Mouse (Mus musculus): ENCODE results near the gene Ssh1.

DNA sequence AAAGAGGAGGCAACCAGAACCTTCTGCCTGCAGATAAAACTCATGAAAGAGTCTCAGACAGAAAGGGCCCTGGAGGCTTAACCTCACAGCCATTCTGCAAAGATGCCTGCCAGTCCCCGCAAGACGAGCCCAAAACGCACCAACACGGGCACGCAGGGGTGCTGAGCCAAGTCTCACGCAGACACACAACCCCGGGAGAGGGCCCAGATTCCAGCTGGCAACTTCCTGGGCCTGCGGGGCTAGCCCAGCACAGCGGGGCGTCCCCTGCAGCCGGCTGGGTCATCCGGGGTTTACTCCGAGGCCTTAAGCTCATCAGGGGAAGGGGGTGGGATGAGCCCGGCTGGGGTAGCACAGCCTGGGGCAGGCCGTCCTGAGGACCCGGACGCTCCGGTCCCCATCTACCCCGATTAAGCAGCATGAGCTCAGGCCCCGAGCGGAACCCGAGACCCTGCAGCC is 635 bp downstream of the Ssh1 start:
- TF ChIP-seq GATA1 (IDR thresholded peaks at IDR 0.05; ENCODE audit: borderline replicate concordance, low read length) (no peak), FLI1 (IDR thresholded peaks at IDR 0.05; ENCODE audit: low read length) (no peak)

Data from megakaryocyte, embryonic 14.5 days (primary cell).